Mouse (Mus musculus) CD4-positive, CD25-positive, alpha-beta regulatory T cell, adult 2 months (primary cell): Measurements from ENCODE around the gene Prdm16.

Experiments
- DNase-seq: peaks from one replicate; pipeline ENCODE4 v3.0.0-alpha.2; 2012; ENCODE audit warnings: low read depth, low spot score

The Prdm16 gene

GRCm38 (mm10) chr4:154639591-154640442 is 3.1 kb upstream of the Prdm16 start:
- DNase-seq, result no peak

- DNase-seq, result no peak
These were observed 2.5 kb upstream of the Prdm16 start for GRCm38 (mm10) chr4:154639126-154639525.

GRCm38 (mm10) chr4:154638320-154638886 is 1.7 kb upstream of the Prdm16 start:
- DNase-seq, result no peak

GRCm38 (mm10) chr4:154637468-154638319 is 1.0 kb upstream of the Prdm16 start:
- DNase-seq, result no peak

- DNase-seq, result no peak
These were observed 630 bp downstream of the Prdm16 start for GRCm38 (mm10) chr4:154636053-154636433.

- no peak for DNase-seq
These were observed 1.2 kb downstream of the Prdm16 start for GRCm38 (mm10) chr4:154635241-154636052.

GRCm38 (mm10) chr4:154634470-154635240 is 2.0 kb downstream of the Prdm16 start:
- no peak for DNase-seq

- DNase-seq, result no peak
These were observed 2.7 kb downstream of the Prdm16 start for GRCm38 (mm10) chr4:154634001-154634400.

- DNase-seq, result no peak
These were observed 3.6 kb downstream of the Prdm16 start for GRCm38 (mm10) chr4:154632800-154633764.

GRCm38 (mm10) chr4:154630763-154631162 is 5.9 kb downstream of the Prdm16 start:
- no peak for DNase-seq

- no peak for DNase-seq
These were observed 9.1 kb downstream of the Prdm16 start for GRCm38 (mm10) chr4:154627419-154628142.

GRCm38 (mm10) chr4:154626282-154626681 is 10.4 kb downstream of the Prdm16 start:
- DNase-seq, result no peak

GRCm38 (mm10) chr4:154625710-154626109 is 11.0 kb downstream of the Prdm16 start:
- DNase-seq, result no peak

GRCm38 (mm10) chr4:154623241-154623640 is 13.4 kb downstream of the Prdm16 start:
- no peak for DNase-seq

- DNase-seq, result no peak
These were observed 14.2 kb downstream of the Prdm16 start for GRCm38 (mm10) chr4:154622521-154622920.

GRCm38 (mm10) chr4:154611167-154611566 is 25.5 kb downstream of the Prdm16 start:
- DNase-seq, result no peak

- DNase-seq, result no peak
These were observed 28.9 kb downstream of the Prdm16 start for GRCm38 (mm10) chr4:154607724-154608123.

- no peak for DNase-seq
These were observed 32.2 kb downstream of the Prdm16 start for GRCm38 (mm10) chr4:154604442-154604830.
